Mouse (Mus musculus) heart, postnatal 25 days (tissue): Measurements from ENCODE around the gene Spink4. TPM values are rescaled to one million over a fixed set of nuclear protein-coding genes. Genes with fewer than 3 reads are reported as not detected.

Source experiments
- DNase-seq: peaks from one replicate; pipeline ENCODE4 v3.0.0; 2022; ENCODE audit warnings: low spot score
- intact Hi-C: fragments of 180-260 bp; cut with DNase I; formaldehyde crosslinking; loops from one replicate; pipeline ENCODE4 v1.15.1; 2025
- total RNA-seq, 2 experiments: library from RNA; stranded (reverse); gene quantifications; 2 replicates each; pipeline ENCODE4 v1.2.3; 2021

Gene Spink4
- under 1 TPM in 1 of 2 experiments, not detected in 1; 0.78 TPM for total RNA-seq

DNA sequence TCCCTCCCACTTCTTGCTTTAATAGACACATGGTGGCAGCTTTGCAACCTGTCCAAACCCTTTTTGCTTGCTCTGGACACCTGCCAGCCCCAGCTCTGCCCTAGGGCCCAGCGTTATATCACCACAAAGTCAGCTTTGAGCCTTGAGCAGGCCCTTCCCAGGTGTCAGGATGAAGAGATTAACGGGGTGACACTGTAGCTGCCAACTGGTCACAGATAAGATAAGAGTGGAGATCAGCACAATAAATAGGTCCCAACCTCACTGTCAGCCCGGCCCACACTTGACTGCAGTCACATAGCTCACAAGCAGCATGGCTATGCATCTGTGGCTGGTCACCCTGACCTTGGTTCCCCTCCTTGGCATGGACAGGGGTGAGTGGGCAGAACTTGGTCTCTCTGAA lies at the start of gene Spink4:
Gene Spink4, plus strand, starts transcription at position 268 of the 400 bp plus-strand sequence.
- no peak for DNase-seq
- intact Hi-C loops: no loop called here

GRCm38 (mm10) chr4:40870206-40870605 lies 49.6 kb upstream of the Spink4 start:
- intact Hi-C loops: no loop called here
- no peak for DNase-seq

DNA sequence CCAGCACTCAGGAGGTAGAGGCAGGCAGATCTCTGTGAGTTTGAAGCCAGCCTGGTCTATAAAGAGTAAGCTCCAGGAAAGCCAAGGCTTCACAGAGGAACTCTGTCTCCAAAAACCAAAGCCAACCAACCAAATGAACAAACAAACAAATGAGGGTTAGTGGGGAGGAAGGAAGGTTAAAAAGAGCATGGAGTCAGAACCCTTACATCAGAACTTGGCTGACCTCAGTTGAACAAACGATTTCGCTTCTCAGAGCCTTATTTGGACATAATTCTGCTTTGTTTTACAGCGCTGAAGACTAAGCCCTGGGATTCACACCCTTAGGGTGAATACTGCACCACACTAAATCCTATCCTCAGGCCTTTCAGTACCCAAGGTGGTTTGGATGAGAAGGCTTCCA lies 47.7 kb upstream of the Spink4 start:
- intact Hi-C loops: no loop called here
- DNase-seq: no peak

DNA sequence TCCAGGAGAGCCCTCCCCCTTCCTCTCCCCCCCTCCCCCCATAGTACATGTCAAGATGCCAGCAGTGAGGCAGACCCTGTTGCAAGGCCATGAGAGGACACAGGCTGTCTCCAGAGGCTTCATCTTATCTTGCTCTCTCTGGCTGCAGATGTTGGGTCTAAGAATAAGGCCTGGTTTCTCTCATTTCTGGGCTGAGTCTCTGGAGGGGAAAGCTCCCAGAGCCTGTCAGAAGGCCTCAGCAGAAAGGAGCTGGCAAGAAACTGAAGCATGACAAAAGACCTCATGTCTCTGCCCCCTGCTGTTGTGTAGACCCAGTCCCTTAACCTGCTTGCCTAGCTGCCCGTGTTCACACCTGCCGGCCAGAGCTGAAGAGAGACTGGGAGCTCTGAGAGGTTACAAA lies 46.5 kb upstream of the Spink4 start:
- DNase-seq: peak; percentile 52
- intact Hi-C loops: no loop called here

DNA sequence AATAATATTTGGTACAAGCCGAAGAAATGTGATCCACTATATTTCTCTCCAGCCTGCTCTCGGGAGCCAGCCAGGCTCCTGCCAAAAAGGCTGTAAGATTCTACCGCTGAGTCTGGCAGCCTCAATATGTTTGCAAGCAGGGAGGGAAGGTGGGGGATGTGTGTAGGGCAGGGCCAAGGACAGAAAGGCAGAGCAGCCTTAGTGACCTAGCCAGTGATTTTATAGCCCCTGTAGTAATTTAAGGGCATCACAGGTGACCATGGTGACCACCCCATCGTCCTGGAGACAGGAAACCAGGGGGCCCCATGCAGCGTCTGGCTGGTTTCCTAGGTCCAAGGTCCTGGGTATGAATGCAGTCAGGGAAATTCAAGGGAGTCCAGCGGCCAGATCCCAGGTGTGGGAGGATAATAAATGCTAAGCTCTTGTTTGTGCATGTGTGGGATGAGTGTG lies 45.7 kb upstream of the Spink4 start:
- intact Hi-C loops: no loop called here
- DNase-seq: peak; percentile 57

- no peak for DNase-seq
- intact Hi-C loops: no loop called here
Observed at GRCm38 (mm10) chr4:40874794-40875552, 44.9 kb upstream of the Spink4 start.

DNA sequence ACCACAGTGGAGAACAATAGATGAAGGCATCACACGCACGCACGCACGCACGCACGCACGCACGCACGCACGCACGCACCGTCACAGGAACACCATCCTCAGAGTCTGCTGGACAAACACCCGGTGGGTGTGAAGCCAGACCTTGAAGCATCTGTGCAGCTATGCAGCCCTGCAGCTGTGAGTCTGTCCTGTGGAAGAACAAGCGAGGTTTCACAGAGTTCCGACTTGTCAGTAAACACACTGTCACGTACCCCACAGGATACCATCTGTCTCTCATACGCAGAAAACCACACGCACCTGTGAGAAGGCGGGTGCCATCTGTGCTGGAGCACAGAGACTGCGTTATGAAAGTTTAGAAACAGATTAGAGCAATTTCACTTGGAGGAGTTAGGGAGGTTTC lies 44.0 kb upstream of the Spink4 start:
- intact Hi-C loops: no loop called here
- no peak for DNase-seq

GRCm38 (mm10) chr4:40876814-40877371 lies 43.0 kb upstream of the Spink4 start:
- peak; percentile 78 for DNase-seq
- intact Hi-C loops: no loop called here

GRCm38 (mm10) chr4:40877528-40877927 lies 42.3 kb upstream of the Spink4 start:
- intact Hi-C loops: no loop called here
- DNase-seq: no peak

DNA sequence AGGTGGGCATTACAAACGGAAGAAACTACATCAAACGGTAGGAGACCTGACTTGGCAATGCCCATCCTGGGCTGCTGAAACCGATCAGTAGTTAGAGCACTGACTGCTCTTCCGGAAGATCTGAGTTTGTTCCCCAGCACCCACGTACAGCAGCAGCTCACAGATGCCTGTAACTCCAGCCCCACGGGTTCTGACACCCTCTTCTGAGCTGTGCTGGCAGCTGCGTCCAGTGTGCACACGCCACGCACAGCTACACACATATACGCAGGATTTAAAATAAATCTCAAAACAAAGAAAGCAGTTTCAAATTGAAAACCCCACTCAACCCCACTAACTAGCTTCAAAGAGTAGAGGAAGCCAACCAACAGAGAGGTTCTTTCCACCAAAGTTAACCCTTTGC lies 36.7 kb upstream of the Spink4 start:
- DNase-seq: no peak
- intact Hi-C loops: no loop called here

DNA sequence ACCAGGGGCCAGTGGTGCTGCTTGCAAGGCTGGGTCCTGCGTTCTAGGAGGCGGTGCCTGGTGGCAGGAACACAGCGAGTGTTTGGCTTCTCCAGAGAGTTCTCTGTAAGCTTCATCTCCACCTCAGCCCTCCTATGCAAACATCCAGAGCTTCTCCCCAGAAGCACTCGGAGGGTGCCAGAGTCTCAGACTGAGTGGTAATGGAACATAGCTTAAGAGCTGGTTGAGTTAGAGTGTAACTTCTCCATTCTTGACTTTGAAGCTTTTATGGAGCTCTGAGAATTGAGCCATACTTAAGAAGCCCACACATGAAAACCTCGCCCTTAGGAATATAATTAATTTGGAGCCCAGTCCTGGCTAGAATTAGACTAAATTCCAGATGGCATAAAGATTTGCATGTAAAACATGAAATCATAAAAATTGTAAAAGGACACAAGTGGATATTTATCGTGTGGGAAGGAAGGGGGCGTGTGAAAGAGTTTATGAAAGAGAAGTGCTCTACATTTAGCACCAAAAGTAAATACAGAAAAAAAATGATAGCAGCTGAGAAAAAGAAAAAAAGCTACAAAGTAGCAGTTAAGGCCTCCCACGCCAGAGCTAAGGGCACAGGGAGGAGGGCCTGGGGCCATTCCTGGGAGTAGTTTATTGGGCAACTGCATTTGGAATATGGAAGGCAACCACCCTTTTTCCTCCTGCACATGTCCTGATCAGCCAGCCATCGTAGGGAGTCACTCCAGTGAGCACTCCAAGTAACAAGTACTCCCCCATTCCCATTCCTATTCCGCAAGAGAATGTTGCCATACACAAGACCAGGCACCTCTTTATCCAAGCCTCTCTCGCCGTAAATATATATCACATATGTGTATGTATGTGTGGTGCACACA lies 35.3 kb upstream of the Spink4 start:
- DNase-seq: no peak
- intact Hi-C loops: no loop called here

DNA sequence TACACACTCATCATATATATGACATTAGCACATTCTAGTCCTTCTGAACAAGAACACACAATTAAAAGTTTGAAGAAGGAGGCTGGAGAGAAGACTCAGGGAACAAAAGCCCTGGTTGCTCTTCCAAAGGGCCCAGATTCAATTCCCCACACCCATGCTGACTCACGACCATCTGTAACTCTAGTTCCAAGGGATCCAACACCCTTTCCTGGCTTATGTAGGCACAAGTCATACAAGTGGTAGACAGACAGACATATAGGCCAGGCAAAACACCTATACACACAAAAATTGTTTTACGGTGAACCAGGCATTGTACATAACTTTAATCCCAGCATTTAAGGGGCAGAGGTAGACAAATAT lies 34.7 kb upstream of the Spink4 start:
- DNase-seq: peak; percentile 27
- intact Hi-C loops: no loop called here

- DNase-seq: no peak
- intact Hi-C loops: no loop called here
Observed at GRCm38 (mm10) chr4:40885883-40886282, 34.0 kb upstream of the Spink4 start.

DNA sequence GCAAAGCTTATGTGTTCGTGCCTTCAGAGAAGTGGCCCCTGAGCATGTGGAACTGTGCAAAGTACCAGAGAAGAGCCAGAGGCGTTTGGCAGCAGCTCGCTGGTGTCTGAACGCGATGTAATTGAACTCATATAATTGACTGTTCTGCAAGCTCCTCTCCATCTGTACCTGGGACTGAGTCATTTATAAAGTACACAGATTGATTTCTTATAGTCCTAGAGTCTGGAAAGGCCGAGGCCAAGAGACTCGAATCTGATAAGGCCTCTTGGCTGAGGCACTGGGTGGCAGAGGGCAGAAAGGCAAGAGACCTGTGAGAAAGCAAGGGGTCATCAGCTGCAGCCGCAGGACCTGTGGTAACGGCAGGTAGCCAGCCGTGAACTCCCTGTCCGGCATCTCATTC lies 31.0 kb upstream of the Spink4 start:
- intact Hi-C loops: no loop called here

GRCm38 (mm10) chr4:40889252-40889651 lies 30.6 kb upstream of the Spink4 start:
- no peak for DNase-seq
- intact Hi-C loops: no loop called here

More for the DNA sequence above, 31.0 kb upstream of the Spink4 start:
- DNase-seq: no peak

- no peak for DNase-seq
- intact Hi-C loops: no loop called here
Observed at GRCm38 (mm10) chr4:40889983-40890382, 29.9 kb upstream of the Spink4 start.

DNA sequence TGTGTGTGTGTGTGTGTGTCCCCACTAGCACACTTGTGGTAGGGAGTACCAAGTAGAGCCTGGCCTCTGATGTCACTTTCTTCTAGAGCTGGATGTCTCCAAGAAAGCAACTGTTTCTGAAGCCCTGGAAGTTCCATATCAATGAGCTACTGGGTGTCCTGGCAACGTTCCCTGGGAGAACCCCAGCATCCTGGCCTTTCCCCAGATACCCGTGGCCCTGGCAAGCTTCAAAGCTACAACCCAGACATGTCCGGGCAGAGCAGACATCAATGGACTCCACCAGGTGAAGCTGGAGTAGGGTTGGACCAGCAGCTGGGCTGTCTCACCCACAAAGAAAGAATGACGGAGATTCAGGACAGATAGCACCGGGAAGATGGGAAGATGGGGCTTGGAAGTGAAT lies 28.6 kb upstream of the Spink4 start:
- intact Hi-C loops: no loop called here
- DNase-seq: no peak

- intact Hi-C loops: no loop called here
- DNase-seq: no peak
Observed at GRCm38 (mm10) chr4:40895118-40895517, 24.7 kb upstream of the Spink4 start.

GRCm38 (mm10) chr4:40895646-40896045 lies 24.2 kb upstream of the Spink4 start:
- intact Hi-C loops: no loop called here
- DNase-seq: no peak

- intact Hi-C loops: no loop called here
- no peak for DNase-seq
Observed at GRCm38 (mm10) chr4:40898476-40899044, 21.3 kb upstream of the Spink4 start.

GRCm38 (mm10) chr4:40899264-40899663 lies 20.6 kb upstream of the Spink4 start:
- intact Hi-C loops: no loop called here
- no peak for DNase-seq
